Mouse (Mus musculus) limb, embryonic 15.5 days (tissue): ENCODE measurements around the gene Ddb1. TPM values are rescaled to one million over a fixed set of nuclear protein-coding genes. Genes with fewer than 3 reads are reported as not detected.

ENCODE experiments used
- ATAC-seq: fragments of 200-750 bp; cut with Nextera tagmentation; 2 replicates; pipeline ENCODE4 v1.8.0; 2017; ENCODE audit warnings: low read depth, moderate TSS enrichment; ENCODE audit not compliant: insufficient number of reproducible peaks, low FRiP score, low TSS enrichment
- H3K27ac ChIP-seq: fragments of 300-500 bp; sonication (generic); 2 replicates; pipeline ENCODE4 v1.5.1; 2015; ENCODE audit warnings: moderate library complexity, mild to moderate bottlenecking, inconsistent platforms
- H3K27me3 ChIP-seq: fragments of 300-500 bp; sonication (generic); 2 replicates; pipeline ENCODE4 v1.6.1; 2015; ENCODE audit warnings: inconsistent platforms
- H3K36me3 ChIP-seq: fragments of 300-500 bp; sonication (generic); 2 replicates; pipeline ENCODE4 v1.6.1; 2015; ENCODE audit warnings: inconsistent platforms
- H3K4me1 ChIP-seq: fragments of 300-500 bp; sonication (generic); 2 replicates; pipeline ENCODE4 v1.6.1; 2015; ENCODE audit warnings: inconsistent platforms
- H3K4me2 ChIP-seq: fragments of 300-500 bp; sonication (generic); 2 replicates; pipeline ENCODE4 v1.6.1; 2015; ENCODE audit warnings: mild to moderate bottlenecking, inconsistent platforms
- H3K4me3 ChIP-seq: fragments of 300-500 bp; sonication (generic); 2 replicates; pipeline ENCODE4 v1.5.1; 2015; ENCODE audit warnings: mild to moderate bottlenecking, inconsistent platforms
- H3K9ac ChIP-seq: fragments of 300-500 bp; sonication (generic); 2 replicates; pipeline ENCODE4 v1.6.1; 2015; ENCODE audit warnings: inconsistent platforms
- H3K9me3 ChIP-seq: fragments of 300-500 bp; sonication (generic); 2 replicates; pipeline ENCODE4 v1.6.1; 2016; ENCODE audit warnings: inconsistent platforms
- WGBS: fragments of 180-500 bp; shearing (Covaris S2); methylation state at CpG from one replicate; pipeline ENCODE4 v1.1.7; 2015; 5-methylcytosine and 5-hydroxymethylcytosine counted together
- polyA plus RNA-seq: library from polyadenylated mRNA; unstranded; fragments of >200 nt; fragmentation: Nextera tagmentation; extraction: Ambion mirVana; gene quantifications from 2 replicates; pipeline ENCODE4 v1.2.1, GENCODE M21; 2015

Ddb1 gene
- polyA plus RNA-seq, 1 experiment from 2014 or later: 350 TPM

DNA sequence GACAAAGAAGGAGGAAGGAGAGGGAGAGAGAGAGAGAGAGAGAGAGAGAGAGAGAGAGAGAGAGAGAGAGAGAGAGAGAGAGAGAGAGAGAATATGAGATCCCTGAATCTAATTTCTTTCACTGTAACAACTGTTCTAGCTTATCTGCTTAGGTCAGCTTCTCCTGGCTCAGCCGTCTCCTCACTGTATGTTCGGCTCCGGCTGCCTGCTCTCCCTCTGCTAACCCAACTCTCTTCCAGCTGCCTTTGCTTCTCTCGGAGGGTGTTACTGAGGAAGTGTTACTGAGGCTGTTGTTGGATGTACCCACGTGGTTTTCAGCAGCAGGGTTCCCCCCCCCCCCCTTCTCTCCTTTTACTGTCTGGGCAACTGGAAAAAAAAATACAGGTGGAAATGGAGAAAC lies 35.0 kb downstream of the Ddb1 start:
- Histone ChIP-seq H3K4me1 (peaks cover 15% of the 10 kb centered on the region; the same call in 1 of the 2 replicates), H3K4me2 (peak overlapping the region; percentile 31), H3K9ac (0 out of 2 replicates have a peak overlapping the region, but pooled peaks have one; percentile 26), H3K27ac (peak overlapping the region; percentile 79), H3K4me3 (0 out of 2 replicates have a peak overlapping the region, but pooled peaks have one; percentile 3), H3K9me3 (no peaks in the 10 kb centered on the region), H3K27me3 (no peaks in the 10 kb centered on the region), H3K36me3 (no peaks in the 10 kb centered on the region)
- WGBS: 4% methylated on average over 5 of the region's 5 CpGs
- ATAC-seq: no peak

DNA sequence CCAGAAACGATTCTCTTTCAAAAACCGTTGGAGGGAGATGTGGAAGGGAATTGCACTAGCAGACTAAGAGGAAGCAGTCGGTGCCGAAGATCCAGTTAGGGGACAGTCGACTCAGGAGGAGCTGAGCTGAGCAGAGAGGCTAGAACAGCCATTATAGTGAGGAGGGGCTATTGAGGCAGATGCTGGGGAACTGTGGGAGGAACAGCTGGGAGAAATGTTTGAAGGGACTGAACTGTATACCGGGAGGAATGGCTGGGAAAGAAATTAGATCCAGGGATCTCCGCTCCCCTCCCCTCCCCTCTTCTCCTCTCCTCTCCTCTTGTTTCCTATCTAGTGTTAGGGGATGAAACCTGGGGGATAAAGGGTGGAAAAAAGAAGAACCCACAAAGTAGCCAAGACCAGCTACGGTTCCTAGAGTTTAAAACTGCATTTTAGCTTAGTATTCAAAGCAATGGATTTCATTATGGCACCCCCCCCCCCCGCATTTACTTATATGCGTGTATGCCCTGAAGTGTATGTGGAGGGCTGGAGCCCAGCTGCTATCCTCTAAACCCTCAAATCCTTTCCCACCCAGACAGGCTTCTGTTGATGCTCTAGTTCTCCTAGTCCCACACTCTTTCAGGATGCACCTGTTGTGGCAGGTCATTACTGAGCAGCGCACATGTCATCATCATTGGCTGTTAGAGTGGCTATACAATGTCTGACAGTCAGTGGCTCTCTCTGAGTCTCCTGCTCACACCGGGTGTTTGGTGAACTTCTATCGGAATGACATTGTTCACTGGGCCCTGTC lies 35.7 kb downstream of the Ddb1 start:
- no peaks in the 10 kb centered on the region for H3K36me3 ChIP-seq
- H3K4me2 ChIP-seq: peak overlapping the region; percentile 31
- peaks cover 8% of the 10 kb centered on the region; the same call in 1 of the 2 replicates for H3K4me1 ChIP-seq
- WGBS: 38% methylated on average over 13 of the region's 13 CpGs
- peak; percentile 73 for ATAC-seq
- H3K4me3 ChIP-seq: 0 out of 2 replicates have a peak overlapping the region, but pooled peaks have one; percentile 3
- peak overlapping the region; percentile 79 for H3K27ac ChIP-seq
- no peaks in the 10 kb centered on the region for H3K9me3 ChIP-seq
- 0 out of 2 replicates have a peak overlapping the region, but pooled peaks have one; percentile 26 for H3K9ac ChIP-seq
- H3K27me3 ChIP-seq: no peaks in the 10 kb centered on the region

DNA sequence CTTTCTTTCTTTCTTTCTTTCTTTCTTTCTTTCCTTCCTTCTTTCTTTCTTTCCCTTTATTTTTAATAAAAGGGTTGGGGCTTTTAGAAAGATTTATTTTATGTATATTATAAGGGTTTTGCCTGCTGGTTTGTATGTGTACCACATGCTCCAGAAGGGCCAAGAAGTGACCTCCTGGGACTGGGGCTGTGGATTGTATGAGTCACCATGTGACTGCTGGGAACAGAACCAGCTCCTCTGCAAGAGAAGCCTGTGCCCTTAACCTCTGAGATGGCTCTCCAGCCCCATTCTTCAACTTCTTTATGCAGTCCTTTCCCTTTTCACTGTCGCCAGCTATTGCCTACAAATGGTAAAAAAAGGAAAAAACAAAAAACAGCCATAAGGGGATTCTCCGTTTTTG lies 40.5 kb downstream of the Ddb1 start:
- Histone ChIP-seq H3K4me1 (peaks cover 1% of the 10 kb centered on the region; the same call in 1 of the 2 replicates), H3K9ac (no peak overlapping the region), H3K9me3 (no peaks in the 10 kb centered on the region)

DNA sequence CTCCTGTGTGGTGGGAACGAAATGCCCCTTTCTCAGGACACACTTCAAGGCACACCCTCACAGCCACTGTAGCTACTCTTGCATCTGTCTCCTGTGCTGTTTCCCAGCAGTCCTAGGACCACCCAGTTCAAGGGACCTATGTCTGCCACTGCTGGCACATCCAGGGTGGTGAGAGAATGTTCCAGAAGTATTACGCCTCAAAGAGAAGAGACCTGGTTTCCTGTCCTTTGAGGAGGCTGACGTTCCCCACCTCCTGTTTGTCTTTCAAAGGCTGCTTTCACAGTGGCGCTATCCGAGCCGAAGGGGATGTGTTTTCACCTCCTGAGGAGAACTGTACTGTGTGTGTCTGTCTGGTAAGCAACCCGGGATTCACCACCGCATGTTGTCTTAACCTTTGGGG lies 43.0 kb downstream of the Ddb1 start:
- Histone ChIP-seq H3K36me3 (no peaks in the 10 kb centered on the region), H3K9me3 (no peaks in the 10 kb centered on the region), H3K4me2 (no peak overlapping the region), H3K4me3 (no peak overlapping the region), H3K9ac (no peak overlapping the region), H3K27ac (no peak overlapping the region), H3K4me1 (no peaks in the 10 kb centered on the region), H3K27me3 (no peaks in the 10 kb centered on the region)
- 82% methylated on average over 8 of the region's 8 CpGs for WGBS
- ATAC-seq: no peak

More for the DNA sequence above, 40.5 kb downstream of the Ddb1 start:
- ATAC-seq: no peak
- Histone ChIP-seq H3K27ac (no peak overlapping the region), H3K4me3 (no peak overlapping the region), H3K36me3 (no peaks in the 10 kb centered on the region), H3K27me3 (no peaks in the 10 kb centered on the region), H3K4me2 (no peak overlapping the region)
- WGBS: 83% methylated on average over 2 of the region's 2 CpGs

DNA sequence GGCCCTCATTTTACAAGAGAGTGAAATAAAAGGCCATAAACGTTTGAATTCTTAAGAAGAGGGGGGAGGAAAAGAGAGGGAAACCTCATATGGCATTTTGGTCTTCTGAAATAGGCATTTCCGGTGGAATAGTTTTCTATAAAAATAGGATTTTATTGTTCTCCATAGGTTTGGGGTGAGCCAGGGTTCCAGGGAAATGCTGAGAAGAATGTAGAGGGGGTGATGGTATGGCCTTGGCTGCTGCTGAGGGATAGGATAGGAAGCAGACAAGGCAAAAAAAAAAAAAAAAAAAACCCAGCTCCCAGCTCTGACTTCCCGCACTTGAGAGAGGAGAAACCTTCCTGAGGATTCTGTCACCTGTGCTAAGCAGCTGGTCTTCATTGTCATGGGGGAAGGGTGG lies 50.9 kb downstream of the Ddb1 start:
- H3K9me3 ChIP-seq: no peaks in the 10 kb centered on the region
- ATAC-seq: peak; percentile 16; the same call in 1 of the 2 replicates
- no peak overlapping the region for H3K4me3 ChIP-seq
- H3K36me3 ChIP-seq: no peaks in the 10 kb centered on the region
- peak overlapping the region; percentile 75 for H3K27ac ChIP-seq
- 12% methylated on average over 3 of the region's 3 CpGs for WGBS
- H3K4me1 ChIP-seq: peaks cover 14% of the 10 kb centered on the region
- H3K27me3 ChIP-seq: no peaks in the 10 kb centered on the region
- no peak overlapping the region for H3K4me2 ChIP-seq
- no peak overlapping the region for H3K9ac ChIP-seq

DNA sequence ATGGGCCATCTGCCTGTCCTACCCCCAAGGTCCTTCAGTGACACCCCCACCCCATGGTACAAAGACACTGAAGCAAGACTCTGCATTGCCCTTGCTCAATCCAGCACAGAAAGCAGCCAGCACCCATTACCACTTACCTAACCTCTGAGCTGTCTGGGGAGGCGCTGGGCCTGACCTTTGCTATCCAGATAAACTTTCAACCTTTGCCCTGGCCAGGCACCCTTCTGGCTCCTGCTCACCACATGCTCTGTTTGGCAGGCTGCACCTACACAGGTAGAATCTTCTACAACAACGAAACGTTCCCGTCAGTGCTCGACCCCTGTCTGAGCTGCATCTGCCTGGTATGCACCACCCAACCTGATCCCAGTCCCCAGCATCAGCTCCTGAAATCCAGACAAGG lies 52.6 kb downstream of the Ddb1 start:
- H3K27me3 ChIP-seq: no peaks in the 10 kb centered on the region
- no peak overlapping the region for H3K9ac ChIP-seq
- H3K9me3 ChIP-seq: no peaks in the 10 kb centered on the region
- H3K4me1 ChIP-seq: peaks cover 14% of the 10 kb centered on the region
- WGBS: 81% methylated on average over 5 of the region's 5 CpGs
- no peak for ATAC-seq
- H3K4me2 ChIP-seq: no peak overlapping the region
- H3K4me3 ChIP-seq: no peak overlapping the region
- H3K36me3 ChIP-seq: no peaks in the 10 kb centered on the region
- no peak overlapping the region for H3K27ac ChIP-seq

DNA sequence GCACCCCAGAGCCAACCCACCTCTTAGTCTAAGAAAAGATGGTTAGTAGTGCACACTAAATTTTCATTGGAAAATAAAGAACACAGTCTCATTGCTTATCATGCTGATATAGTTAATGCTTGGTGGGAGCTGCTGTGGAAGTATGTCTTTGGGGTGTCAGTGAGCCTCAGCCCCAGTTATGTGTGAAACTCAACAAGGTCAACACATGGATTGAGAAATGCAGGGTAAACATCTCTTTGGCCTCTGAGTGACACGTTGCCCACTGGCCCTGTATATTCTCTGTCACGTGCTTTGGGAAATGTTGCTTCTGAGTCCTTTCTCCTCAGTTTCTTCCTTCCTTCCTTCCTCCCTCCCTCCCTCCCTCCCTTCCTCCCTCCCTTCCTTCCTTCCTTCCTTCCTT lies 53.3 kb downstream of the Ddb1 start:
- Histone ChIP-seq H3K4me3 (no peak overlapping the region), H3K9me3 (no peaks in the 10 kb centered on the region), H3K4me1 (peaks cover 14% of the 10 kb centered on the region), H3K4me2 (no peak overlapping the region), H3K27me3 (no peaks in the 10 kb centered on the region), H3K9ac (no peak overlapping the region), H3K27ac (no peak overlapping the region), H3K36me3 (no peaks in the 10 kb centered on the region)
- ATAC-seq: no peak
- 73% methylated on average over 2 of the region's 2 CpGs for WGBS

DNA sequence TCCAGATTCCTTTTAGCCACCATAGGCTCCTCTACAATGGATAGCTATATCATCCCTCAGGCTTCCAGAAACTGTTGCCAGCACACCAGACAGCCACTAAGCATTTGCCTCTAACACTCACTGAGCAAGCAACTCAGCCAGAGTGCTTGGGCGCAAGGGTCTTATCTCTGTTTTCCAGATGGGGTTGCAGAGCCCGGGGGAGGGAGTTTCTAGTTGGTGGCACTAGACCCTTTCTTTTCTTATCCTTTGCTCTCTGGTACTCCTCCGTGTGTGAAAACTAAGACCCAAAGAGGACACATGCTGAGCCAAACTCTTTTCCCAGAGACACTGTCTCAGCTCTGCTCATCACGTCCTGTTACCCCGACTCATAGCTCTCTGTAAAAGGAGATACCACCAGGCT lies 56.2 kb downstream of the Ddb1 start:
- H3K27me3 ChIP-seq: no peaks in the 10 kb centered on the region
- ATAC-seq: no peak
- 87% methylated on average over 5 of the region's 5 CpGs for WGBS
- no peaks in the 10 kb centered on the region for H3K9me3 ChIP-seq
- H3K9ac ChIP-seq: no peak overlapping the region
- no peaks in the 10 kb centered on the region for H3K36me3 ChIP-seq
- H3K4me1 ChIP-seq: peaks cover 4% of the 10 kb centered on the region
- H3K4me3 ChIP-seq: no peak overlapping the region
- no peak overlapping the region for H3K4me2 ChIP-seq
- no peak overlapping the region for H3K27ac ChIP-seq

DNA sequence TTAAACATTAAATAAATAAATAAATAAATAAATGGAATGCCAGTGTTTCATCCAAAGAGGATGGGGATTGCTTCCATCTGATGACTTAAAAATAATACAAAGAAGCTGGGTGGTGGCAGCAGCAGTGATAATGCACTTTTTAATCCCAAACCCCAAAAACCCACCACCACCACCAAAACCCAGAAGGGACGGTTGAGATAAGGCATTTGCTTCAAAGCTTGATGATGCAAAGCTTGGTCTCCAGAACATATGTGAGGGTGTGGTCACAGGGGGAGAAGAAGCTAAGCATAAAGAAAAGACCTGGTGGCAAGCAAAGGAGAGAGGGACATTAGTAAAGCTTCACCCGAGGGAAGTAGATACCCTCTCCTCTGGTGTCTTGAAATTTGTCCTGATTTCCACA lies 56.8 kb downstream of the Ddb1 start:
- no peaks in the 10 kb centered on the region for H3K27me3 ChIP-seq
- ATAC-seq: no peak
- no peaks in the 10 kb centered on the region for H3K4me1 ChIP-seq
- H3K27ac ChIP-seq: no peak overlapping the region
- H3K9me3 ChIP-seq: no peaks in the 10 kb centered on the region
- H3K4me2 ChIP-seq: no peak overlapping the region
- 87% methylated on average over 2 of the region's 2 CpGs for WGBS
- H3K9ac ChIP-seq: no peak overlapping the region
- H3K36me3 ChIP-seq: no peaks in the 10 kb centered on the region
- H3K4me3 ChIP-seq: no peak overlapping the region

DNA sequence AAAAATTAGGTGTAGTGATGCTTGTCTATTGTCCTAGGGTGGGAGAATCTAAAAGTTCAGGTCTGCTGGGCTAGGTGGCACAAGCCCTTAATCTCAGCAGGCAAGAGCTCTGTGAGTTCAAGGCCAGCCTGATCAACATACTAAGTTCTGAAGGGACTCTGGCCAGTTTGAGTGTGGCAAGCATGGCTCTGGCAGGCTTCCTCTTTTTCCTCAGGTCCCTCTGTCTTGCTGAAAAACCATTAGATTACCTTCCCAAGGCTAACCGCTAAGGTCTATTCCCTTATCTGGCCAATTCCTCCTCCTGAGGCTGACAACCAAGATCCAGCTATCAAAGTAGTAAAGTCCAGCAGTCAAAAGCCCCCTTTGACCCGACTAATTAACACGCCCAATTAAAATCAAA lies 57.5 kb downstream of the Ddb1 start:
- no peak overlapping the region for H3K27ac ChIP-seq
- H3K4me2 ChIP-seq: no peak overlapping the region
- H3K4me1 ChIP-seq: no peaks in the 10 kb centered on the region
- H3K9ac ChIP-seq: no peak overlapping the region
- H3K36me3 ChIP-seq: no peaks in the 10 kb centered on the region
- 67% methylated on average over 3 of the region's 3 CpGs for WGBS
- H3K4me3 ChIP-seq: no peak overlapping the region
- ATAC-seq: no peak
- H3K9me3 ChIP-seq: no peaks in the 10 kb centered on the region
- no peaks in the 10 kb centered on the region for H3K27me3 ChIP-seq

DNA sequence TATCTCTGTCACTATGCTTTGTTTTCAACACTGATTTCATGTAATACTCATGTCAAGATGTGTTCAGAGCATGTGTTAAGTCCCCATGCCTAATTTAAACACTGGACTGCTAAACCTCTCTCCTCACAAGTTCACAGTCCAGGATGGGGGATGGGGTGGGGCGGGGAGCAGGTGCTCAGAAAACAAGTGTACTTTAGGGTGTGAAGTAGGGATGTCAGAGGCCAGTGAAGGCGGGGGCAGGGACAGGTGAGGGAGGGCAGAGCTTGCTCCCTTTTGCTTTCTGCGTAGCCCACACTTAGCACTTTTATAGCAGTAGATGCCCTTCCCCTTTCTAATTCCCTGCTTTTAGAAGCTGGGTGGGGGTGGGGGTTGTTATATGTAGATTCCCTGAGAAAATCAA lies 60.0 kb downstream of the Ddb1 start:
- H3K9me3 ChIP-seq: no peaks in the 10 kb centered on the region
- no peaks in the 10 kb centered on the region for H3K4me1 ChIP-seq
- H3K27ac ChIP-seq: no peak overlapping the region
- H3K4me3 ChIP-seq: no peak overlapping the region
- WGBS: 57% methylated on average over 3 of the region's 3 CpGs
- no peaks in the 10 kb centered on the region for H3K36me3 ChIP-seq
- H3K27me3 ChIP-seq: no peaks in the 10 kb centered on the region
- H3K4me2 ChIP-seq: no peak overlapping the region
- ATAC-seq: no peak
- H3K9ac ChIP-seq: no peak overlapping the region

DNA sequence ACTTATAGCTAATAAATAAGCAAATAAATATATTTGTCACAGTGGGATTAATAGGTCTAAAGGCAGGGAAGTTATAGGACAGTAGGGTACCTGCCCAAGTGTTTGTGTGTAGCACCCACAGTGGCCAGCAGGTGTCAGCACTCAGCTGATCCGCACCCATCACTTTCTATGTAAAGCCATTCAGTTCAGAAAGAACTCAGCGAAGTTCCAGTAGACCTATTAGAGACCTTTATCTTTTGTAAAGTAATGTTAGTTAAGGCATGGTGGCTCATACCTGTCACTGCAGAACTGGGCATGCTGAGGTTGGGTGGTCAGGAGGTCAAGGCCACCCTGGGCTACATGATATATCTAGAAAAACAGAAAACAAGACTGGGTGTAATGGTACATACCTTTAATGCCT lies 60.4 kb downstream of the Ddb1 start:
- Histone ChIP-seq H3K4me2 (no peak overlapping the region), H3K4me1 (no peaks in the 10 kb centered on the region), H3K27ac (no peak overlapping the region), H3K4me3 (no peak overlapping the region), H3K36me3 (no peaks in the 10 kb centered on the region), H3K27me3 (no peaks in the 10 kb centered on the region), H3K9ac (no peak overlapping the region), H3K9me3 (no peaks in the 10 kb centered on the region)
- 12% methylated on average over 2 of the region's 2 CpGs for WGBS
- ATAC-seq: 0 out of 2 replicates have a peak, but pooled peaks have one; percentile 26
